Mouse (Mus musculus): ENCODE data around the gene Slc38a8. TPM values are rescaled to one million over a fixed set of nuclear protein-coding genes. Genes with fewer than 3 reads are reported as not detected.

Slc38a8 gene
- total and polyA plus RNA-seq, 3 experiments = not detected

DNA sequence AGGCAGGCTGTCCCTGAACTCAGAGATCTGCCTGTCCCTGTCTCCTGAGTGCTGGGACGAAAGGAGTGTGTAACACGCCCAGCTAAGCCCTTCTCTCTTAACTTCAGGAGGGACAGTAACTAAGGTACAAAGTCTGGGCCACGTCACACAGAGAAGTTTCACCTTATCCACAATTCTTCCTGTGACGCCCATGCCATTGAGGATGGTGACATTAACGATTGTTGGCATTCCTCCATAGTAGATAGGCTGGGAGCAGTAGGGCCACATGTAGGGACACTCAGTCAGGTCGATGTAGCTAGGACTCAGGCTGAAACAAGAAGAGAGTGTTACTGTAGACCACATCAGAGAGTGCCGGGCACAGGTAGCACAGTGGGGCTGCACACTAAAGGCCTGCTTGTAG is 27.3 kb upstream of the Slc38a8 start:
- H3K4me1 ChIP-seq (ENCODE audit: control insufficient read depth in 1 of 2, insufficient read depth in 2 of 2, low read length in 2 of 2) = no peaks in the 10 kb centered on the region
- no peak for DNase-seq (ENCODE audit: low read depth, low spot score)
- H3K27me3 ChIP-seq (ENCODE audit: control insufficient read depth in 1 of 2, insufficient read depth in 2 of 2, low read length in 2 of 2) = no peaks in the 10 kb centered on the region
- H3K4me3 ChIP-seq (ENCODE audit: control insufficient read depth in 1 of 2, insufficient read depth in 1 of 2, low read depth in 2 of 2, low read length in 2 of 2) = no peak overlapping the region
- no peaks in the 10 kb centered on the region for H3K79me2 ChIP-seq (ENCODE audit: control insufficient read depth, insufficient read depth, low read length, poor library complexity)
- no peak overlapping the region for H3K27ac ChIP-seq (ENCODE audit: control insufficient read depth, low read depth, low read length)
- H3K36me3 ChIP-seq (ENCODE audit: control insufficient read depth in 1 of 2, insufficient read depth in 2 of 2, low read length in 2 of 2) = peaks cover 0 to 11% of the 10 kb centered on the region in 2 experiments; a peak in 2 of 4 replicates
- TF ChIP-seq POLR2AphosphoS2 (IDR thresholded peaks at IDR 0.05; ENCODE audit: low read length) = no peak
- H3K9me3 ChIP-seq (replicated peaks; ENCODE audit: insufficient read depth, low read length) = no peaks in the 10 kb centered on the region
- H3K9ac ChIP-seq (ENCODE audit: control insufficient read depth, low read depth, low read length, poor library complexity, severe bottlenecking) = no peak overlapping the region

DNA sequence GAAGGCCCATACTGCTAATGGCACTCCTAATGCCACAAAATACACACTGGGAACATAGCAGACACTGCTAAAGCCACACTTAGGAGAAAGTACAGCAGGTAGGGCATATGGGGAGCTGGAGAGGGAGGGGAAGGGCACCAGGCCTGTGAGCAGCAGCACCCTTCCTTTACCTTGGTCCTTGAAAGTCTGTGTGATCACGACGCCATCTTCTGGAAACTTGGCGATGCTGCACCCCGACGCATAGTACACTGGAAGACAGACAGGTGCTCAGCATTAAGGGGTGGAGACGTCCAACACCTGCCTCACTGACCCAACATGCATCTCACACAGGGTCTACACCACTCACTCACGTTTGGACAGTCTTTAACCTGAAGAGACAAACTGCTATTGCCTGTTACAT is 18.6 kb upstream of the Slc38a8 start:
- peak; percentile 41 for DNase-seq (ENCODE audit: low read depth, low spot score)
- no peaks in the 10 kb centered on the region for H3K79me2 ChIP-seq (ENCODE audit: control insufficient read depth, insufficient read depth, low read length, poor library complexity)
- H3K9ac ChIP-seq (ENCODE audit: control insufficient read depth, low read depth, low read length, poor library complexity, severe bottlenecking) = no peak overlapping the region
- H3K36me3 ChIP-seq (ENCODE audit: control insufficient read depth in 1 of 2, insufficient read depth in 2 of 2, low read length in 2 of 2) = peaks cover 13 to 24% of the 10 kb centered on the region in 2 experiments
- H3K27ac ChIP-seq (ENCODE audit: control insufficient read depth, low read depth, low read length) = no peak overlapping the region
- H3K4me1 ChIP-seq (ENCODE audit: control insufficient read depth in 1 of 2, insufficient read depth in 2 of 2, low read length in 2 of 2) = peaks cover 12 to 16% of the 10 kb centered on the region in 2 experiments; a peak in 3 of 4 replicates
- no peaks in the 10 kb centered on the region for H3K27me3 ChIP-seq (ENCODE audit: control insufficient read depth in 1 of 2, insufficient read depth in 2 of 2, low read length in 2 of 2)
- TF ChIP-seq ZNF384 (IDR thresholded peaks at IDR 0.05; ENCODE audit: low read depth, low read length) = no peak
- TF ChIP-seq MYC (IDR thresholded peaks at IDR 0.05; ENCODE audit: low read depth, low read length) = no peak
- peak; percentile 31; the same call in 1 of the 2 replicates for TF ChIP-seq SMC3 (IDR thresholded peaks at IDR 0.05; ENCODE audit: low read depth, low read length)
- TF ChIP-seq POLR2AphosphoS5 (IDR thresholded peaks at IDR 0.05; ENCODE audit: borderline replicate concordance, low read depth, low read length) = no peak
- no peak for TF ChIP-seq ELF1 (IDR thresholded peaks at IDR 0.05; ENCODE audit: low read depth, low read length)
- TF ChIP-seq GATA1 (IDR thresholded peaks at IDR 0.05; ENCODE audit: low read depth, low read length) = no peak
- no peak for TF ChIP-seq MYB (IDR thresholded peaks at IDR 0.05; ENCODE audit: low read depth, low read length)
- TF ChIP-seq POLR2AphosphoS2 (IDR thresholded peaks at IDR 0.05; ENCODE audit: low read length) = no peak
- no peak for TF ChIP-seq ETS1 (IDR thresholded peaks at IDR 0.05; ENCODE audit: low read depth, low read length)
- no peak for TF ChIP-seq BHLHE40 (IDR thresholded peaks at IDR 0.05; ENCODE audit: borderline replicate concordance, low read depth, low read length)
- no peak for TF ChIP-seq HCFC1 (IDR thresholded peaks at IDR 0.05; ENCODE audit: low read depth, low read length)
- no peak for TF ChIP-seq MAZ (IDR thresholded peaks at IDR 0.05; ENCODE audit: low read depth, low read length)
- no peak for TF ChIP-seq CHD1 (IDR thresholded peaks at IDR 0.05; ENCODE audit: low read depth, low read length)
- TF ChIP-seq RAD21 (IDR thresholded peaks at IDR 0.05; ENCODE audit: low read depth, low read length) = peak; percentile 43
- TF ChIP-seq MAFK (IDR thresholded peaks at IDR 0.05; ENCODE audit: borderline replicate concordance, low read depth, low read length) = no peak
- no peak for TF ChIP-seq MEF2A (IDR thresholded peaks at IDR 0.05; ENCODE audit: extremely low read depth, insufficient replicate concordance, low read depth, low read length, poor library complexity, severe bottlenecking)
- peak; percentile 46 to 59 (median 53); a peak in 5 of 6 replicates for TF ChIP-seq CTCF (IDR thresholded peaks at IDR 0.05 in 2 of 3, conservative IDR thresholded peaks at IDR 0.05 in 1 of 3; ENCODE audit: control insufficient read depth in 1 of 3, insufficient read depth in 1 of 3, low read depth in 2 of 3, low read length in 3 of 3, poor library complexity in 1 of 3, severe bottlenecking in 1 of 3)
- TF ChIP-seq ZC3H11A (IDR thresholded peaks at IDR 0.05; ENCODE audit: low read depth, low read length) = no peak
- TF ChIP-seq POLR2A (IDR thresholded peaks at IDR 0.05; ENCODE audit: control insufficient read depth in 1 of 2, insufficient read depth in 1 of 2, low read depth in 1 of 2, low read length in 2 of 2, poor library complexity in 1 of 2) = no peak
- TF ChIP-seq TAL1 (IDR thresholded peaks at IDR 0.05; ENCODE audit: low read length) = no peak
- no peak for TF ChIP-seq GABPA (IDR thresholded peaks at IDR 0.05; ENCODE audit: low read depth, low read length)
- no peak for TF ChIP-seq JUND (IDR thresholded peaks at IDR 0.05; ENCODE audit: low read depth, low read length)
- no peak for TF ChIP-seq TBP (IDR thresholded peaks at IDR 0.05; ENCODE audit: low read depth, low read length)
- no peak for TF ChIP-seq USF1 (IDR thresholded peaks at IDR 0.05; ENCODE audit: low read depth, low read length)
- no peaks in the 10 kb centered on the region for H3K9me3 ChIP-seq (replicated peaks; ENCODE audit: insufficient read depth, low read length)
- no peak overlapping the region for H3K4me3 ChIP-seq (ENCODE audit: control insufficient read depth in 1 of 2, insufficient read depth in 1 of 2, low read depth in 2 of 2, low read length in 2 of 2)
